Mouse (Mus musculus) MEL (cell line): ENCODE measurements at regions not wholly inside any gene's neighbourhood (a gene's known extent, or its start where the extent isn't known, plus 50 kb on each side); places are given as distances from the start of the nearest gene placed in this dataset.

ENCODE experiments used
- DNase-seq: peaks from one replicate; pipeline ENCODE4 v3.0.0; 2011; ENCODE audit warnings: low read depth, low spot score
- H3K27ac ChIP-seq: 2 replicates; pipeline ENCODE4 v1.5.1; 2012; ENCODE audit warnings: low read depth, mild to moderate bottlenecking, control low read depth, low read length, moderate library complexity; ENCODE audit not compliant: control insufficient read depth
- H3K27me3 ChIP-seq, 2 experiments: fragments of 150-350 bp in 1 of 2; sonication (generic) in 1 of 2; 2 replicates each; pipeline ENCODE4 v1.6.1; 2012; ENCODE audit warnings: low read length in 2 of 2, mild to moderate bottlenecking in 2 of 2, improper control_type of control experiment in 1 of 2, moderate library complexity in 1 of 2; ENCODE audit not compliant: insufficient read depth in 2 of 2, control insufficient read depth in 1 of 2
- H3K36me3 ChIP-seq, 2 experiments: 2 replicates each; pipeline ENCODE4 v1.6.1; 2012 to 2014; ENCODE audit warnings: low read length in 2 of 2, improper control_type of control experiment in 1 of 2, inconsistent platforms in 1 of 2, mild to moderate bottlenecking in 1 of 2; ENCODE audit not compliant: insufficient read depth in 2 of 2, control insufficient read depth in 1 of 2
- H3K4me1 ChIP-seq, 2 experiments: fragments of 150-350 bp in 1 of 2; sonication (generic) in 1 of 2; 2 replicates each; pipeline ENCODE4 v1.6.1; 2012; ENCODE audit warnings: low read length in 2 of 2, improper control_type of control experiment in 1 of 2, mild to moderate bottlenecking in 1 of 2; ENCODE audit not compliant: insufficient read depth in 2 of 2, control insufficient read depth in 1 of 2
- H3K4me3 ChIP-seq, 2 experiments: fragments of 150-350 bp in 1 of 2; sonication (generic) in 1 of 2; 2 replicates each; pipeline ENCODE4 v1.5.1; 2012; ENCODE audit warnings: low read depth in 2 of 2, low read length in 2 of 2, mild to moderate bottlenecking in 2 of 2, moderate library complexity in 2 of 2, control low read depth in 1 of 2, improper control_type of control experiment in 1 of 2; ENCODE audit not compliant: control insufficient read depth in 1 of 2, insufficient read depth in 1 of 2
- H3K79me2 ChIP-seq: 2 replicates; pipeline ENCODE4 v1.6.1; 2012; ENCODE audit warnings: mild to moderate bottlenecking, low read length, moderate library complexity; ENCODE audit not compliant: control insufficient read depth, poor library complexity, insufficient read depth
- H3K9ac ChIP-seq: 2 replicates; pipeline ENCODE4 v1.6.1; 2012; ENCODE audit warnings: low read depth, mild to moderate bottlenecking, control low read depth, low read length, moderate library complexity; ENCODE audit not compliant: control insufficient read depth, poor library complexity, severe bottlenecking
- H3K9me3 ChIP-seq: fragments of 150-350 bp; sonication (generic); replicated peaks from 2 replicates; pipeline ENCODE4 v1.6.1; 2012; ENCODE audit warnings: mild to moderate bottlenecking, low read length, improper control_type of control experiment, moderate library complexity; ENCODE audit not compliant: insufficient read depth
- BHLHE40 ChIP-seq: IDR thresholded peaks from 2 replicates; pipeline ENCODE4 v1.6.1; 2012; ENCODE audit warnings: low read depth, mild to moderate bottlenecking, inconsistent platforms, low read length, improper control_type of control experiment, borderline replicate concordance
- CHD2 ChIP-seq: IDR thresholded peaks from 2 replicates; pipeline ENCODE4 v1.6.1; 2011; ENCODE audit warnings: low read length, improper control_type of control experiment
- E2F4 ChIP-seq: IDR thresholded peaks from 2 replicates; pipeline ENCODE4 v1.6.1; 2011; ENCODE audit warnings: low read depth, low read length, improper control_type of control experiment, borderline replicate concordance
- EP300 ChIP-seq, 2 experiments: IDR thresholded peaks; 2 replicates each; pipeline ENCODE4 v1.6.1; 2011; ENCODE audit warnings: improper control_type of control experiment in 2 of 2, low read length in 2 of 2, low read depth in 1 of 2, mild to moderate bottlenecking in 1 of 2
- GABPA ChIP-seq: IDR thresholded peaks from 2 replicates; pipeline ENCODE4 v1.6.1; 2012; ENCODE audit warnings: low read depth, mild to moderate bottlenecking, inconsistent platforms, low read length, improper control_type of control experiment, moderate library complexity
- HCFC1 ChIP-seq: IDR thresholded peaks from 2 replicates; pipeline ENCODE4 v1.6.1; 2012; ENCODE audit warnings: low read depth, mild to moderate bottlenecking, inconsistent platforms, low read length, improper control_type of control experiment, moderate library complexity
- MAFK ChIP-seq: IDR thresholded peaks from 2 replicates; pipeline ENCODE4 v1.6.1; 2011; ENCODE audit warnings: low read depth, mild to moderate bottlenecking, low read length, improper control_type of control experiment, borderline replicate concordance
- MAX ChIP-seq: IDR thresholded peaks from 2 replicates; pipeline ENCODE4 v1.6.1; 2011; ENCODE audit warnings: low read length, improper control_type of control experiment
- MAZ ChIP-seq: IDR thresholded peaks from 2 replicates; pipeline ENCODE4 v1.6.1; 2012; ENCODE audit warnings: low read depth, mild to moderate bottlenecking, inconsistent platforms, low read length, improper control_type of control experiment
- MYB ChIP-seq: IDR thresholded peaks from 2 replicates; pipeline ENCODE4 v1.6.1; 2011; ENCODE audit warnings: mild to moderate bottlenecking, low read depth, low read length, improper control_type of control experiment
- NELFE ChIP-seq: IDR thresholded peaks from 2 replicates; pipeline ENCODE4 v1.6.1; 2011; ENCODE audit warnings: low read depth, low read length, improper control_type of control experiment
- POLR2A ChIP-seq, 2 experiments: IDR thresholded peaks; 2 replicates each; pipeline ENCODE4 v1.6.1; 2011 to 2012; ENCODE audit warnings: low read length in 2 of 2, mild to moderate bottlenecking in 2 of 2, control low read depth in 1 of 2, improper control_type of control experiment in 1 of 2, low read depth in 1 of 2, moderate library complexity in 1 of 2; ENCODE audit not compliant: control insufficient read depth in 1 of 2, insufficient read depth in 1 of 2, poor library complexity in 1 of 2
- POLR2AphosphoS2 ChIP-seq: IDR thresholded peaks from 2 replicates; pipeline ENCODE4 v1.6.1; 2011; ENCODE audit warnings: low read length, improper control_type of control experiment
- POLR2AphosphoS5 ChIP-seq: IDR thresholded peaks from 2 replicates; pipeline ENCODE4 v1.6.1; 2012; ENCODE audit warnings: low read depth, borderline replicate concordance, mild to moderate bottlenecking, inconsistent platforms, low read length, moderate library complexity, mixed read lengths
- RAD21 ChIP-seq: IDR thresholded peaks from 2 replicates; pipeline ENCODE4 v1.6.1; 2011; ENCODE audit warnings: mild to moderate bottlenecking, low read depth, low read length, improper control_type of control experiment
- RCOR1 ChIP-seq: IDR thresholded peaks from 2 replicates; pipeline ENCODE4 v1.6.1; 2012; ENCODE audit warnings: low read depth, mild to moderate bottlenecking, inconsistent platforms, low read length, improper control_type of control experiment
- SIN3A ChIP-seq: IDR thresholded peaks from 2 replicates; pipeline ENCODE4 v1.6.1; 2012; ENCODE audit warnings: low read length, improper control_type of control experiment, inconsistent platforms
- TCF12 ChIP-seq: IDR thresholded peaks from 2 replicates; pipeline ENCODE4 v1.6.1; 2014; ENCODE audit warnings: low read depth, mild to moderate bottlenecking, inconsistent platforms, low read length, improper control_type of control experiment, moderate library complexity
- USF1 ChIP-seq: IDR thresholded peaks from 2 replicates; pipeline ENCODE4 v1.6.1; 2014; ENCODE audit warnings: low read depth, mild to moderate bottlenecking, inconsistent platforms, low read length, improper control_type of control experiment, moderate library complexity
- ZC3H11A ChIP-seq: IDR thresholded peaks from 2 replicates; pipeline ENCODE4 v1.6.1; 2012; ENCODE audit warnings: low read depth, mild to moderate bottlenecking, inconsistent platforms, low read length, improper control_type of control experiment

- H3K4me1 ChIP-seq: no peaks in the 10 kb centered on the region
- no peak overlapping the region for H3K9ac ChIP-seq
- H3K79me2 ChIP-seq: no peaks in the 10 kb centered on the region
- no peak overlapping the region for H3K27ac ChIP-seq
- no peaks in the 10 kb centered on the region for H3K27me3 ChIP-seq
- no peaks in the 10 kb centered on the region for H3K9me3 ChIP-seq
- H3K36me3 ChIP-seq: no peaks in the 10 kb centered on the region
- TF ChIP-seq POLR2AphosphoS2 (no peak), POLR2AphosphoS5 (no peak), CHD2 (no peak), POLR2A (IDR thresholded peaks at IDR 0.05; ENCODE audit: control insufficient read depth in 1 of 2, insufficient read depth in 1 of 2, low read depth in 1 of 2, low read length in 2 of 2, poor library complexity in 1 of 2) (no peak), MAFK (no peak), RCOR1 (no peak), RAD21 (no peak), HCFC1 (no peak), TCF12 (no peak), USF1 (no peak), SIN3A (no peak), MYB (no peak), MAX (no peak), NELFE (no peak), EP300 (IDR thresholded peaks at IDR 0.05; ENCODE audit: low read depth in 1 of 2, low read length in 2 of 2) (no peak)
- no peak for DNase-seq
- H3K4me3 ChIP-seq: no peak overlapping the region
Observed at GRCm38 (mm10) chr14:76746282-76746681, 189.6 kb upstream of the Serp2 start.

GRCm38 (mm10) chr14:76744674-76745433, 188.2 kb upstream of the Serp2 start:
- TF ChIP-seq E2F4 (no peak), ZC3H11A (no peak), GABPA (no peak), POLR2A (IDR thresholded peaks at IDR 0.05; ENCODE audit: control insufficient read depth in 1 of 2, insufficient read depth in 1 of 2, low read depth in 1 of 2, low read length in 2 of 2, poor library complexity in 1 of 2) (no peak), BHLHE40 (no peak), MAZ (no peak)
- TF ChIP-seq, all 39 proteins: peak for 0
- Histone ChIP-seq H3K27ac (no peak overlapping the region), H3K4me3 (no peak overlapping the region), H3K27me3 (no peaks in the 10 kb centered on the region), H3K79me2 (no peaks in the 10 kb centered on the region), H3K9me3 (no peaks in the 10 kb centered on the region), H3K4me1 (no peaks in the 10 kb centered on the region), H3K9ac (no peak overlapping the region), H3K36me3 (no peaks in the 10 kb centered on the region)
- no peak for DNase-seq
